Mouse (Mus musculus) ES-Bruce4 (cell line): ENCODE measurements at regions not wholly inside any gene's neighbourhood (a gene's known extent, or its start where the extent isn't known, plus 50 kb on each side); places are given as distances from the start of the nearest gene placed in this dataset.

ENCODE experiments used
- CTCF ChIP-seq: IDR thresholded peaks from one replicate; pipeline ENCODE4 v1.8.1; 2011; ENCODE audit warnings: low read depth, low read length
- EP300 ChIP-seq: IDR thresholded peaks from 2 replicates; pipeline ENCODE4 v1.6.1; 2011; ENCODE audit warnings: low read depth, low read length; ENCODE audit not compliant: insufficient read depth
- POLR2A ChIP-seq: IDR thresholded peaks from one replicate; pipeline ENCODE4 v1.8.1; 2011; ENCODE audit warnings: low read length; ENCODE audit not compliant: insufficient read depth

DNA sequence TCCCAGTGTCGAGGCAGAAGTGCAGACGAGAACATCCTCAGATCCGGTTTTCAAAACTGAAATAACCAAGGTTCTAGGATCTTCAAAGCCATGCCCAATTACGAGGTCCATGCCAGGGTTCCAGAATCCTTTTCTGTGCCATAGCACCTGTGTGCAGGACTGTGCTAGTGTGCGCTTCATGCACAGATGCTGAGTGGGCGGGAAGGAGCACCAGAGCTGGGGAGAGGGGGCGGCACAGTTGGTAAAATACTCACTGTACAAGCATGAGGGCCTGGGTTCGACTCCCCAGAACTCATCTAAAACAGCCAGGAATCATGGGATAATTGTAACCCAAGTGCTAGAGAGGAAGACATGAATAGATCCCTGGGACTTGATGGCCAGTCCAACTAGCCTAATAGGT lies 108.4 kb upstream of the Dio3 start:
- TF ChIP-seq CTCF (no peak), EP300 (no peak), POLR2A (no peak)
